Mouse (Mus musculus): ENCODE measurements around the gene Iqcd. TPM values are rescaled to one million over a fixed set of nuclear protein-coding genes. Genes with fewer than 3 reads are reported as not detected.
A peak's percentile ranks its signal among the peaks of the same experiment; 100 is the strongest.

Gene Iqcd
- polyA plus RNA-seq, 1 experiment from 2014 or later: 0.64 TPM

GRCm38 (mm10) chr5:120644227-120644626 is 55.4 kb downstream of the Iqcd start:
- 78% methylated on average over 3 of the region's 3 CpGs for WGBS

GRCm38 (mm10) chr5:120645851-120646250 is 57.0 kb downstream of the Iqcd start:
- no peaks in the 10 kb centered on the region for H3K9me3 ChIP-seq
- H3K4me2 ChIP-seq: no peak overlapping the region
- H3K4me3 ChIP-seq: no peak overlapping the region
- no peak for ATAC-seq (ENCODE audit: borderline replicate concordance, extremely low read depth, low FRiP score, low TSS enrichment)
- no peak overlapping the region for H3K27ac ChIP-seq
- H3K4me1 ChIP-seq: peaks cover 15% of the 10 kb centered on the region
- WGBS: 41% methylated on average over 6 of the region's 6 CpGs
- no peak overlapping the region for H3K9ac ChIP-seq
- H3K27me3 ChIP-seq: peaks cover 33% of the 10 kb centered on the region
- no peaks in the 10 kb centered on the region for H3K36me3 ChIP-seq

More at GRCm38 (mm10) chr5:120644227-120644626, 55.4 kb downstream of the Iqcd start:
- H3K36me3 ChIP-seq: no peaks in the 10 kb centered on the region
- peaks cover 17% of the 10 kb centered on the region for H3K27me3 ChIP-seq
- H3K4me3 ChIP-seq: no peak overlapping the region
- no peak for ATAC-seq (ENCODE audit: borderline replicate concordance, extremely low read depth, low FRiP score, low TSS enrichment)
- no peak overlapping the region for H3K27ac ChIP-seq
- peaks cover 10% of the 10 kb centered on the region for H3K4me1 ChIP-seq
- no peaks in the 10 kb centered on the region for H3K9me3 ChIP-seq
- H3K4me2 ChIP-seq: no peak overlapping the region
- no peak overlapping the region for H3K9ac ChIP-seq

DNA sequence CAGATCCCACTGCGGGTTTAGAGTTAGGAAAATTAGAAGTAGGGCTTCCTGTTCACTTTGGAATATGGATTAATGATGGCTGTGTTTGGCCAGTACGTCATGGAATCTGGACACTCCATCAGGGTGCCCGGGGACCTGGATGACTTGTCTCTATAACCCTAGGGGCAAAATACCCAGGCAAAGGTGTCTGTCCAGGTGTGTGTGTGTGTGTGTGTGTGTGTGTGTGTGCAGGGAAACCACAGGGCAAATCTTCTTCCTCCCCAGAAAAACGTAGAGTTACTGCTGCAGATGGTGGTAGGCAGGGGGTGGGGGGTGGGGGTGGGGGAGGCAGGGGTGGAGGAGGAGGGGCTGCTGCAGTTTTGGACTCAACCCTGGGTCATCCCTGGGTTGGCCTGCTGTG is 58.5 kb downstream of the Iqcd start:
- no peaks in the 10 kb centered on the region for H3K9me3 ChIP-seq
- H3K36me3 ChIP-seq: no peaks in the 10 kb centered on the region
- no peak overlapping the region for H3K4me2 ChIP-seq
- H3K9ac ChIP-seq: no peak overlapping the region
- no peak for ATAC-seq (ENCODE audit: borderline replicate concordance, extremely low read depth, low FRiP score, low TSS enrichment)
- 65% methylated on average over 4 of the region's 4 CpGs for WGBS
- H3K27ac ChIP-seq: no peak overlapping the region
- peaks cover 15% of the 10 kb centered on the region for H3K4me1 ChIP-seq
- H3K27me3 ChIP-seq: peaks cover 41% of the 10 kb centered on the region
- H3K4me3 ChIP-seq: no peak overlapping the region

DNA sequence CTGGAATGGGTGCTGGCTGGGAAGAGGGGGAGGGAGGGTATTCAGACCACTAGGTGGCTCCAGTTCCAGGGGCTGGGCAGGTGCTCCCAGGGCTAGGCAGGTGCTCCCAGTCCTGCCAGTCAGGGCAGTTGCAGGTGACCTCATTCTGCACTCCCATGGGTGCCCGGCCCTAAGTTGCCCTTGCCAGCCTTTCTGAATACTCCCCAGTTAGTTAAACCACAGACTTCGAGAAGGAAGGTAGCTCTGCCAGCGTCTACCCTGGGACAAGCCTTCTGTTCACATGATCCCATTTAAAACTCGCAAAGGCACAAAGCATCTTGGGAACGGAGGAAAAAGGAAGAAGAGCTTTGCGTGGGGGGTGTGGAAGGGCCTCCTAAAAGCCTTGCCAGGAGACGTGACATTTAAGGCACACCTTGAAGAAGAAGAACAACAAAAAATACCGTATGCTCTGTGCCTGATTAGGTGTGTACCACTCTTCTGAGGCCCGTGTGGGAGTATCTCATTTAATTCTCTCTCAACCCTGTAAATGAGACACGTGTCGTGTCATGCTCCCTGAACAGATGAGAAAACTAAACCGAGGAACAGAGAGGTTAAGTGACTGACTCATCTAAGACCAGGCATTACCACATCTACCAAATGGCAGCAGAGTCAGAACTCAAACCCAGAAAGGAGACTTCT is 59.1 kb downstream of the Iqcd start:
- H3K4me3 ChIP-seq: 0 out of 2 replicates have a peak overlapping the region, but pooled peaks have one; percentile 24
- H3K36me3 ChIP-seq: no peaks in the 10 kb centered on the region
- H3K9ac ChIP-seq: no peak overlapping the region
- H3K9me3 ChIP-seq: no peaks in the 10 kb centered on the region
- H3K27me3 ChIP-seq: peaks cover 41% of the 10 kb centered on the region
- peak overlapping the region; percentile 57; the same call in 1 of the 2 replicates for H3K4me2 ChIP-seq
- no peak for ATAC-seq (ENCODE audit: borderline replicate concordance, extremely low read depth, low FRiP score, low TSS enrichment)
- peaks cover 15% of the 10 kb centered on the region for H3K4me1 ChIP-seq
- 30% methylated on average over 12 of the region's 12 CpGs for WGBS
- H3K27ac ChIP-seq: no peak overlapping the region

DNA sequence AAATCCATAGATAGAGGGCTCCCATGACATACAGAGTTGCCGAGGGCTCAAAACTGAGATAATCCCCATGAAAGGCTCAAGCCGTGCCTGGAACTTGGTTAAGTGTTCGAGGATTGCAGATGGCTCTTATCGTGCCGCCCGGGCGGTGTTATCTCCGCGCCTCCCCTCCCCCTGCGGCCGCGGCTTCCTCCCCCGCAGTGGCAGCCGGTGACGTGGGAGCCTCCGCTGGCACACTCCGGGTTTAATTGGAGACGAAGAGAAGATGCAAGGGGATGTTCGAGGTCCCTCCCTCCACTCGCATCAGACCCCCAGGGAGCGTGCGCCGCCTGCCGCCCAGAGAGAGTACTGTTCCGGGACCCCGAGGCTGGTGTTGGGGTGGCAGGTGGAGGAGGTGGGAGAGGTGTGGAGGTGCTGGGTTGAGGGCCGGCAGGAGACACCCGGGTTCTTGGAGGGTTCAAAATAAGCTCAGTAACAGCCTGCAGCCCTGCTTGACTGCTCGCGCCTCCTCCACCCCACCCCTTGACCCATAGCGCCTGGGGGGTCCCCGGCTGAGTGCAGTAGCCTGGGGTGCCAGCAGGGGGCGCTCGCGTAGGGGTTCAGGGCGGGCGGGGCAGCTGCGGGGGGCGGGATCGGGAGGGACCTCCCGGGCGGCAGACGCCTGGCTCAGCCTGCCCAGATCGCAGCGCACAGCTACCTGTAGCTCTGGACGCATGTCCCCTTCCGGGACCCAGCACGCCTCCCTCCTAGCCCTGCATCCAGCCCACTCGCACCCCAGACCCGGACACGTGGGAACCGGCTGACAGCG is 60.0 kb downstream of the Iqcd start, which contains the start of gene Rasal1:
Gene Rasal1, plus strand, starts transcription at position 244 of the 805 bp plus-strand sequence.
- under 1% methylated on average over 41 of the region's 53 CpGs for WGBS
- ATAC-seq (ENCODE audit: borderline replicate concordance, extremely low read depth, low FRiP score, low TSS enrichment): peak; percentile 61
- Histone ChIP-seq H3K36me3 (no peaks in the 10 kb centered on the region), H3K4me2 (peak within 1 kb of the TSS; percentile 57), H3K4me1 (peaks cover 15% of the 10 kb centered on the region), H3K9ac (0 out of 2 replicates have a peak within 1 kb of the TSS, but pooled peaks have one; percentile 16), H3K27ac (no peak within 1 kb of the TSS), H3K9me3 (no peaks in the 10 kb centered on the region), H3K27me3 (peaks cover 41% of the 10 kb centered on the region), H3K4me3 (peak within 1 kb of the TSS; percentile 24)

GRCm38 (mm10) chr5:120649374-120649933 is 60.6 kb downstream of the Iqcd start:
- no peaks in the 10 kb centered on the region for H3K9me3 ChIP-seq
- WGBS: 5% methylated on average over 21 of the region's 21 CpGs
- peak overlapping the region; percentile 24 for H3K4me3 ChIP-seq
- peaks cover 15% of the 10 kb centered on the region for H3K4me1 ChIP-seq
- no peak overlapping the region for H3K27ac ChIP-seq
- H3K9ac ChIP-seq: no peak overlapping the region
- H3K27me3 ChIP-seq: peaks cover 41% of the 10 kb centered on the region
- H3K4me2 ChIP-seq: peak overlapping the region; percentile 57
- ATAC-seq (ENCODE audit: borderline replicate concordance, extremely low read depth, low FRiP score, low TSS enrichment): peak; percentile 37; the same call in 1 of the 2 replicates
- H3K36me3 ChIP-seq: no peaks in the 10 kb centered on the region

- no peak for ATAC-seq (ENCODE audit: borderline replicate concordance, extremely low read depth, low FRiP score, low TSS enrichment)
- H3K9me3 ChIP-seq: no peaks in the 10 kb centered on the region
- no peak overlapping the region for H3K4me3 ChIP-seq
- H3K27me3 ChIP-seq: peaks cover 41% of the 10 kb centered on the region
- H3K4me1 ChIP-seq: peaks cover 15% of the 10 kb centered on the region
- no peak overlapping the region for H3K4me2 ChIP-seq
- no peaks in the 10 kb centered on the region for H3K36me3 ChIP-seq
- H3K9ac ChIP-seq: no peak overlapping the region
- WGBS: 15% methylated on average over 13 of the region's 13 CpGs
- H3K27ac ChIP-seq: no peak overlapping the region
Observed at GRCm38 (mm10) chr5:120649938-120650337, 61.1 kb downstream of the Iqcd start.

DNA sequence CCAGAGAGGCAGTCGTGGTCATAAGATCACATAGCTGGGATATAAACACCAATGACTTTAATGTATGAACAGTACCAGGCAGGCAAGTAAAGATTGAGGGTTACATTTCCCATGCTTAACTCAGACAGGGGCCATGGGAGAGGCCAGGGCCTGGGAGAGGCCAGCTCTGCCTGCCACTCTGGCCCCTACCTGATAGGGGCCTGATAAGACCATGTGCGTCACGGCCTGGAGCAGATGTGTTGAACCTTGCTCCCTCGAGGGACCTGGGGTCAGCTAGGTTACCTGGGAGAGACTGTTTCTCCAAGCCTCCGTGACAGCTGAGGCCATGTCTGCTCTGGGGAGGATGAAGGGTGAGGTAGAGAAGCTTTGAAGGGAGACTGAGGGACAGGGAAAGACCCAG is 62.4 kb downstream of the Iqcd start:
- H3K27ac ChIP-seq: no peak overlapping the region
- peaks cover 41% of the 10 kb centered on the region for H3K27me3 ChIP-seq
- H3K36me3 ChIP-seq: no peaks in the 10 kb centered on the region
- H3K9ac ChIP-seq: no peak overlapping the region
- ATAC-seq (ENCODE audit: borderline replicate concordance, extremely low read depth, low FRiP score, low TSS enrichment): no peak
- no peak overlapping the region for H3K4me3 ChIP-seq
- no peak overlapping the region for H3K4me2 ChIP-seq
- peaks cover 15% of the 10 kb centered on the region for H3K4me1 ChIP-seq
- H3K9me3 ChIP-seq: no peaks in the 10 kb centered on the region
- 27% methylated on average over 5 of the region's 5 CpGs for WGBS

DNA sequence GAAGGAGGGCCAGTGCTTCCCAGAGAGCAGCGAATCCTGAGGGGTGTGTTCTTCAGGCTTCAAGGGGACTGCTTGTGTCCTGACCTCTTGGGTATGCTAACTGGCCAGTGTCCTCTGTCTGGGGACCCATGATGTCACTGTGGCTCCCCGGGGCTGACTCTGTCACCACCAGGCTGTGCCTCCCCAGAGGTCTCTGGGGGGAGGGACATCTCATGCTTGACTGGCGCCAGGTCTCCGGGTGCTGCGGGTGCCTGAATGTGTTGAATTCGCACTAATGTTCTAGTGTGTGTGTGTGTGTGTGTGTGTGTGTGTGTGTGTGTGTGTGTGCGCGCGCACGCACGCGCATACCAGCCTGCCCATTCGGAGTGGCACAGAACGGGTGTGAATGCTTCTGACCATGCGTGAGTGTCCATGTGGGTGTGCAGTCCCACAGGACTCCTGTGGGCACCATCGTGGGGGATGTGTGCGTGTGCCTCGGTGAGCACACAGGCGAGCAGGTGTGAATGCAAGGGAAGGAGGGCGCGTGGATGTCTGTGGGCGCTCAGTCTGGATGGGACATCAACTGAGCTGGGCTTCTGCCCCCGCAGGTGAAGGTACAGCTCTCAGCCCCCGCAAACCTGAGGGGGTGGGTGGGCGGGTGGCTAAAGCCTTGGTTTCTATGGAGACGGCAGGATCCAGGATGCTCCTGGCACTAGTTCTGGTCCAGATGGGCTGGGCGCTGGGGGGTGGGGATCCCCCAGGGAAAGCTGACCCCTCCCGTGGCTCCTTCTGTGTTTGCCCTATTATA is 64.3 kb downstream of the Iqcd start:
- 74% methylated on average over 28 of the region's 28 CpGs for WGBS
- Histone ChIP-seq H3K27ac (no peak overlapping the region), H3K36me3 (no peaks in the 10 kb centered on the region), H3K27me3 (peaks cover 35% of the 10 kb centered on the region), H3K4me2 (no peak overlapping the region), H3K4me1 (peaks cover 15% of the 10 kb centered on the region), H3K9ac (no peak overlapping the region), H3K4me3 (no peak overlapping the region), H3K9me3 (no peaks in the 10 kb centered on the region)
- no peak for ATAC-seq (ENCODE audit: borderline replicate concordance, extremely low read depth, low FRiP score, low TSS enrichment)

- H3K9ac ChIP-seq: no peak overlapping the region
- no peaks in the 10 kb centered on the region for H3K36me3 ChIP-seq
- peaks cover 28% of the 10 kb centered on the region for H3K27me3 ChIP-seq
- H3K27ac ChIP-seq: no peak overlapping the region
- no peak overlapping the region for H3K4me2 ChIP-seq
- peaks cover 8% of the 10 kb centered on the region for H3K4me1 ChIP-seq
- ATAC-seq (ENCODE audit: borderline replicate concordance, extremely low read depth, low FRiP score, low TSS enrichment): no peak
- no peak overlapping the region for H3K4me3 ChIP-seq
- H3K9me3 ChIP-seq: no peaks in the 10 kb centered on the region
- WGBS: 91% methylated on average over 2 of the region's 2 CpGs
Observed at GRCm38 (mm10) chr5:120653873-120654272, 65.1 kb downstream of the Iqcd start.

GRCm38 (mm10) chr5:120656281-120656751 is 67.5 kb downstream of the Iqcd start:
- Histone ChIP-seq H3K4me1 (no peaks in the 10 kb centered on the region), H3K9ac (no peak overlapping the region), H3K9me3 (no peaks in the 10 kb centered on the region), H3K4me3 (no peak overlapping the region), H3K27me3 (peaks cover 3% of the 10 kb centered on the region), H3K4me2 (no peak overlapping the region), H3K36me3 (no peaks in the 10 kb centered on the region), H3K27ac (no peak overlapping the region)
- WGBS: 60% methylated on average over 12 of the region's 12 CpGs
- 0 out of 2 replicates have a peak, but pooled peaks have one; percentile 43 for ATAC-seq (ENCODE audit: borderline replicate concordance, extremely low read depth, low FRiP score, low TSS enrichment)
